Comparison of ENCODE assay signal across 8 mouse cellular contexts in genomic region chr2:169035315-169035714, GRCm38 (mm10).
DNase-seq lines count a peak whose midpoint lies in the region; ATAC-seq and TF ChIP-seq lines count a peak whose summit lies in the region.

No protein-coding gene starts in this region.

- no peaks in the 10 kb centered on the region for H3K36me3 ChIP-seq in limb, embryonic 11.5 days (ENCODE audit: control insufficient read depth, insufficient read depth, low read length)

- H3K9me3 ChIP-seq in limb, embryonic 11.5 days (ENCODE audit: control insufficient read depth, low read length) = no peaks in the 10 kb centered on the region

- DNase-seq in adrenal gland, postnatal 14 days = peak; percentile 37
- no peak for DNase-seq in adrenal gland, postnatal 25 days
- DNase-seq in left cerebral cortex, adult 2 months (ENCODE audit: extremely low spot score in 1 of 2, low spot score in 2 of 2) = no peak
- DNase-seq in left cerebral cortex, adult 11 months (ENCODE audit: low spot score) = no peak
- DNase-seq in Patski (ENCODE audit: low read depth, low spot score) = no peak
- DNase-seq in limb, embryonic 11.5 days (ENCODE audit: low spot score) = peak; percentile 66
- peak; percentile 19 for DNase-seq in thymus, postnatal 36 days
- no peak for DNase-seq in cerebellum, adult 8-10 months

- ATAC-seq in Patski = no peak
- no peak for ATAC-seq in limb, embryonic 11.5 days (ENCODE audit: insufficient number of reproducible peaks, low FRiP score, low TSS enrichment, low read depth)

- H3K4me1 ChIP-seq in limb, embryonic 11.5 days (ENCODE audit: control insufficient read depth, insufficient read depth, low read length) = no peaks in the 10 kb centered on the region

- CTCF ChIA-PET in Patski (lab: Charles Lee) = interaction anchor here (1.1 kb wide), 1 partner anchor 1000 kb away, joined by 3 read pairs; no protein-coding TSS in a partner anchor

- in situ Hi-C loops in Patski (cut with MboI; ENCODE audit: low pct_unique_long_range_greater_than_20kb) = no loop called here

- no peak overlapping the region for H3K4me2 ChIP-seq in limb, embryonic 11.5 days (ENCODE audit: low read depth, severe bottlenecking)

- H3K4me3 ChIP-seq in left cerebral cortex, adult 2 months = no peak overlapping the region
- H3K4me3 ChIP-seq in limb, embryonic 11.5 days (ENCODE audit: low read depth, low read length) = no peak overlapping the region

- TF ChIP-seq CTCF in left cerebral cortex, adult 2 months (IDR thresholded peaks at IDR 0.05) = peak; percentile 70
- peak; percentile 76 for TF ChIP-seq CTCF in Patski (IDR thresholded peaks at IDR 0.05)

- WGBS in limb, embryonic 11.5 days = 34% methylated on average over 3 of the region's 3 CpGs

- intact Hi-C loops in left cerebral cortex, adult 2 months (cut with DNase I) = no loop called here

- H3K27me3 ChIP-seq in Patski = peaks cover 6% of the 10 kb centered on the region
- H3K27me3 ChIP-seq in limb, embryonic 11.5 days (ENCODE audit: control insufficient read depth, insufficient read depth, low read length) = no peaks in the 10 kb centered on the region

- POLR2A ChIA-PET in Patski (lab: Charles Lee) = no interaction called here

- no peak overlapping the region for H3K9ac ChIP-seq in limb, embryonic 11.5 days (ENCODE audit: low read length)

- no peak overlapping the region for H3K27ac ChIP-seq in left cerebral cortex, adult 2 months
- H3K27ac ChIP-seq in limb, embryonic 11.5 days (replicated peaks; ENCODE audit: low read depth, low read length) = no peak overlapping the region

Comparison
In these comparisons a context has a peak if more than half of its experiments do, and no peak if none do; other contexts are left out.
1. DNase-seq: peak in adrenal gland, postnatal 14 days (single experiment), limb, embryonic 11.5 days (single experiment) and thymus, postnatal 36 days (2 of 2); none in adrenal gland, postnatal 25 days (single experiment), left cerebral cortex, adult 2 months (0 of 2), left cerebral cortex, adult 11 months (single experiment), Patski (single experiment) and cerebellum, adult 8-10 months (single experiment).